Mouse (Mus musculus): ENCODE data around the gene Odf3. TPM values are rescaled to one million over a fixed set of nuclear protein-coding genes. Genes with fewer than 3 reads are reported as not detected.
A peak's percentile ranks its signal among the peaks of the same experiment; 100 is the strongest.

Gene Odf3
- total and polyA plus RNA-seq, 3 experiments = not detected

GRCm38 (mm10) chr7:140880419-140880818, 32.8 kb downstream of the Odf3 start:
- peak overlapping the region; percentile 48; the same call in 1 of the 2 replicates for H3K4me2 ChIP-seq (ENCODE audit: insufficient read depth, low read depth, poor library complexity, severe bottlenecking)
- dilution Hi-C loops (cut with MboI; ENCODE audit: extremely low pct_ligation_motif_present, extremely low pct_unique_long_range_greater_than_20kb, low sequenced_read_pairs) = no loop called here
- TF ChIP-seq PAX5 (IDR thresholded peaks at IDR 0.05; ENCODE audit: low read length) (no peak), TBP (conservative IDR thresholded peaks at IDR 0.05; ENCODE audit: low read depth, low read length) (no peak), RAD21 (IDR thresholded peaks at IDR 0.05; ENCODE audit: low read depth, low read length) (no peak), NELFE (IDR thresholded peaks at IDR 0.05; ENCODE audit: low read depth, low read length) (no peak), ZNF384 (IDR thresholded peaks at IDR 0.05; ENCODE audit: low read depth, low read length) (no peak)
- H3K4me3 ChIP-seq (replicated peaks in 1 of 3; ENCODE audit: low read depth in 2 of 3, low read length in 2 of 3, poor library complexity in 1 of 3) = no peak overlapping the region
- no peaks in the 10 kb centered on the region for H3K27me3 ChIP-seq (replicated peaks)
- H3K4me1 ChIP-seq (ENCODE audit: control insufficient read depth in 1 of 2, insufficient read depth in 2 of 2) = peaks cover 20 to 61% of the 10 kb centered on the region in 2 experiments
- in situ Hi-C loops (cut with MboI; ENCODE audit: low pct_ligation_motif_present, low pct_unique_long_range_greater_than_20kb, low sequenced_read_pairs) = no loop called here
- no peak for DNase-seq (ENCODE audit: extremely low read depth)
- H3K79me2 ChIP-seq (replicated peaks; ENCODE audit: control insufficient read depth, extremely low read depth, insufficient read depth, poor library complexity, severe bottlenecking) = peaks cover 27% of the 10 kb centered on the region
- H3K9me3 ChIP-seq (replicated peaks; ENCODE audit: low read length) = no peaks in the 10 kb centered on the region
- H3K36me3 ChIP-seq (replicated peaks in 1 of 2; ENCODE audit: control insufficient read depth in 1 of 2, insufficient read depth in 1 of 2, low read length in 1 of 2) = peaks cover 13 to 45% of the 10 kb centered on the region in 2 experiments
- H3K27ac ChIP-seq (ENCODE audit: insufficient read depth, low read depth) = no peak overlapping the region
- H3K9ac ChIP-seq (ENCODE audit: insufficient read depth, low read depth) = peak overlapping the region; percentile 20

- peaks cover 29% of the 10 kb centered on the region for H3K79me2 ChIP-seq (replicated peaks; ENCODE audit: control insufficient read depth, extremely low read depth, insufficient read depth, poor library complexity, severe bottlenecking)
- H3K9ac ChIP-seq (ENCODE audit: insufficient read depth, low read depth) = peak overlapping the region; percentile 75
- no peak overlapping the region for H3K27ac ChIP-seq (ENCODE audit: insufficient read depth, low read depth)
- in situ Hi-C loops (cut with MboI; ENCODE audit: low pct_ligation_motif_present, low pct_unique_long_range_greater_than_20kb, low sequenced_read_pairs) = no loop called here
- dilution Hi-C loops (cut with MboI; ENCODE audit: extremely low pct_ligation_motif_present, extremely low pct_unique_long_range_greater_than_20kb, low sequenced_read_pairs) = no loop called here
- no peak for TF ChIP-seq MEF2A (IDR thresholded peaks at IDR 0.05; ENCODE audit: borderline replicate concordance, low read depth, low read length)
- peak; percentile 48; the same call in 1 of the 2 replicates for TF ChIP-seq MAX (IDR thresholded peaks at IDR 0.05; ENCODE audit: low read length)
- no peak for TF ChIP-seq PAX5 (IDR thresholded peaks at IDR 0.05; ENCODE audit: low read length)
- 0 out of 2 replicates have a peak, but pooled peaks have one; percentile 32 for TF ChIP-seq BHLHE40 (IDR thresholded peaks at IDR 0.05; ENCODE audit: low read depth, low read length)
- TF ChIP-seq ZNF384 (IDR thresholded peaks at IDR 0.05; ENCODE audit: low read depth, low read length) = peak; percentile 82
- peak overlapping the region; percentile 52 for H3K4me2 ChIP-seq (ENCODE audit: insufficient read depth, low read depth, poor library complexity, severe bottlenecking)
- peak overlapping the region; percentile 87 to 91 (median 91) for H3K4me3 ChIP-seq (replicated peaks in 1 of 3; ENCODE audit: low read depth in 2 of 3, low read length in 2 of 3, poor library complexity in 1 of 3)
- H3K4me1 ChIP-seq (ENCODE audit: control insufficient read depth in 1 of 2, insufficient read depth in 2 of 2) = peaks cover 20 to 58% of the 10 kb centered on the region in 2 experiments
- peaks cover 11 to 45% of the 10 kb centered on the region in 2 experiments for H3K36me3 ChIP-seq (replicated peaks in 1 of 2; ENCODE audit: control insufficient read depth in 1 of 2, insufficient read depth in 1 of 2, low read length in 1 of 2)
- H3K27me3 ChIP-seq (replicated peaks) = no peaks in the 10 kb centered on the region
- peak; percentile 27 for DNase-seq (ENCODE audit: extremely low read depth)
- no peaks in the 10 kb centered on the region for H3K9me3 ChIP-seq (replicated peaks; ENCODE audit: low read length)
Measured at GRCm38 (mm10) chr7:140880865-140881515, 33.4 kb downstream of the Odf3 start.

GRCm38 (mm10) chr7:140881696-140882468, 34.3 kb downstream of the Odf3 start, which contains the start of the genes Psmd13 and Sirt3:
Gene Psmd13 (plus strand): TSS chr7:140881968.
Gene Sirt3 (minus strand): TSS chr7:140882309.
- in situ Hi-C loops (cut with MboI; ENCODE audit: low pct_ligation_motif_present, low pct_unique_long_range_greater_than_20kb, low sequenced_read_pairs) = no loop called here
- Histone ChIP-seq H3K27me3 (replicated peaks) (no peaks in the 10 kb centered on the region), H3K9ac (ENCODE audit: insufficient read depth, low read depth) (peak within 1 kb of the TSS; percentile 93), H3K4me3 (replicated peaks in 1 of 3; ENCODE audit: low read depth in 2 of 3, low read length in 2 of 3, poor library complexity in 1 of 3) (peak within 1 kb of the TSS; percentile 88 to 91 (median 91)), H3K27ac (ENCODE audit: insufficient read depth, low read depth) (peak within 1 kb of the TSS; percentile 67), H3K4me2 (ENCODE audit: insufficient read depth, low read depth, poor library complexity, severe bottlenecking) (peak within 1 kb of the TSS; percentile 64), H3K79me2 (replicated peaks; ENCODE audit: control insufficient read depth, extremely low read depth, insufficient read depth, poor library complexity, severe bottlenecking) (peaks cover 29% of the 10 kb centered on the region), H3K9me3 (replicated peaks; ENCODE audit: low read length) (no peaks in the 10 kb centered on the region), H3K36me3 (replicated peaks in 1 of 2; ENCODE audit: control insufficient read depth in 1 of 2, insufficient read depth in 1 of 2, low read length in 1 of 2) (peaks cover 11 to 45% of the 10 kb centered on the region in 2 experiments), H3K4me1 (ENCODE audit: control insufficient read depth in 1 of 2, insufficient read depth in 2 of 2) (peaks cover 18 to 49% of the 10 kb centered on the region in 2 experiments)
- dilution Hi-C loops (cut with MboI; ENCODE audit: extremely low pct_ligation_motif_present, extremely low pct_unique_long_range_greater_than_20kb, low sequenced_read_pairs) = no loop called here
- peak; percentile 94 for DNase-seq (ENCODE audit: extremely low read depth)
- no peak for TF ChIP-seq MYC (IDR thresholded peaks at IDR 0.05; ENCODE audit: low read depth, low read length)
- peak; percentile 89 for TF ChIP-seq POLR2A (IDR thresholded peaks at IDR 0.05; ENCODE audit: low read depth, low read length)
- peak; percentile 68 for TF ChIP-seq TCF12 (IDR thresholded peaks at IDR 0.05; ENCODE audit: low read depth, low read length)
- no peak for TF ChIP-seq GABPA (IDR thresholded peaks at IDR 0.05; ENCODE audit: insufficient replicate concordance, low read depth, low read length)
- TF ChIP-seq ZNF384 (IDR thresholded peaks at IDR 0.05; ENCODE audit: low read depth, low read length) = no peak
- TF ChIP-seq NRF1 (IDR thresholded peaks at IDR 0.05; ENCODE audit: low read depth, low read length) = no peak
- no peak for TF ChIP-seq CHD1 (IDR thresholded peaks at IDR 0.05; ENCODE audit: low read depth, low read length)
- no peak for TF ChIP-seq MAFK (IDR thresholded peaks at IDR 0.05; ENCODE audit: insufficient replicate concordance, low read length)
- no peak for TF ChIP-seq JUND (conservative IDR thresholded peaks at IDR 0.05; ENCODE audit: low read depth, low read length)
- no peak for TF ChIP-seq USF2 (conservative IDR thresholded peaks at IDR 0.05; ENCODE audit: low read depth, low read length)
- no peak for TF ChIP-seq EP300 (IDR thresholded peaks at IDR 0.05; ENCODE audit: low read length)
- no peak for TF ChIP-seq UBTF (IDR thresholded peaks at IDR 0.05; ENCODE audit: low read depth, low read length)
- TF ChIP-seq POLR2AphosphoS2 (IDR thresholded peaks at IDR 0.05; ENCODE audit: low read depth, low read length) = peak; percentile 69; the same call in 1 of the 2 replicates
- TF ChIP-seq BHLHE40 (IDR thresholded peaks at IDR 0.05; ENCODE audit: low read depth, low read length) = no peak
- TF ChIP-seq MXI1 (IDR thresholded peaks at IDR 0.05; ENCODE audit: low read depth, low read length) = peak; percentile 96
- TF ChIP-seq RCOR1 (conservative IDR thresholded peaks at IDR 0.05; ENCODE audit: low read depth, low read length) = no peak
- TF ChIP-seq CHD2 (IDR thresholded peaks at IDR 0.05; ENCODE audit: low read length) = peak; percentile 55; the same call in 1 of the 2 replicates
